Mouse (Mus musculus) cerebellum, adult 18-20 months (tissue): ENCODE measurements around the gene Lenep.

Experiments
- DNase-seq, 2 experiments: peaks; one replicate each; pipeline ENCODE4 v3.0.0; 2021

The Lenep gene

GRCm38 (mm10) chr3:89390699-89391662, 11.6 kb downstream of the Lenep start:
- peak; percentile 32 to 53 for DNase-seq

- DNase-seq: peak in 1 of 2 experiments; percentile 41
These were observed 12.5 kb downstream of the Lenep start for GRCm38 (mm10) chr3:89390111-89390515.

- peak in 1 of 2 experiments; percentile 40 for DNase-seq
These were observed 13.5 kb downstream of the Lenep start for GRCm38 (mm10) chr3:89388901-89389740.

GRCm38 (mm10) chr3:89388134-89388881, 14.3 kb downstream of the Lenep start:
- DNase-seq: peak in 1 of 2 experiments; percentile 55

- no peak for DNase-seq
These were observed 15.0 kb downstream of the Lenep start for GRCm38 (mm10) chr3:89387632-89388031.

GRCm38 (mm10) chr3:89386438-89387420, 15.9 kb downstream of the Lenep start:
- DNase-seq: no peak

GRCm38 (mm10) chr3:89385451-89385850, 17.1 kb downstream of the Lenep start:
- no peak for DNase-seq

GRCm38 (mm10) chr3:89384331-89385076, 18.1 kb downstream of the Lenep start:
- DNase-seq: no peak

- no peak for DNase-seq
These were observed 18.8 kb downstream of the Lenep start for GRCm38 (mm10) chr3:89383651-89384255.

- no peak for DNase-seq
These were observed 19.6 kb downstream of the Lenep start for GRCm38 (mm10) chr3:89382950-89383349.

GRCm38 (mm10) chr3:89382033-89382882, 20.3 kb downstream of the Lenep start:
- no peak for DNase-seq

GRCm38 (mm10) chr3:89381233-89381632, 21.4 kb downstream of the Lenep start:
- no peak for DNase-seq

- no peak for DNase-seq
These were observed 21.9 kb downstream of the Lenep start for GRCm38 (mm10) chr3:89380711-89381110.

GRCm38 (mm10) chr3:89380291-89380690, 22.3 kb downstream of the Lenep start:
- DNase-seq: no peak

GRCm38 (mm10) chr3:89379388-89380131, 23.0 kb downstream of the Lenep start:
- DNase-seq: no peak

- peak; percentile 58 to 72 for DNase-seq
These were observed 24.1 kb downstream of the Lenep start for GRCm38 (mm10) chr3:89378394-89379067.

- no peak for DNase-seq
These were observed 24.8 kb downstream of the Lenep start for GRCm38 (mm10) chr3:89377831-89378230.
